Mouse (Mus musculus) myocyte (in vitro differentiated cells): ENCODE data around the gene Primpol.

ENCODE experiments used
- MAX ChIP-seq: IDR thresholded peaks from one replicate; pipeline ENCODE4 v1.6.1; 2011; ENCODE audit warnings: low read depth, mild to moderate bottlenecking, control low read depth
- POLR2A ChIP-seq: IDR thresholded peaks from one replicate; pipeline ENCODE4 v1.6.1; 2011; ENCODE audit warnings: low read depth, mild to moderate bottlenecking, control low read depth, moderate library complexity; ENCODE audit not compliant: insufficient read length
- TCF12 ChIP-seq: IDR thresholded peaks from one replicate; pipeline ENCODE4 v1.6.1; 2011; ENCODE audit warnings: mild to moderate bottlenecking, control low read depth; ENCODE audit not compliant: poor library complexity, insufficient read depth, severe bottlenecking

- TF ChIP-seq TCF12 (no peak), MAX (no peak), POLR2A (no peak)
Measured at GRCm38 (mm10) chr8:46533926-46534325, 83.1 kb downstream of the Primpol start.
